Mouse (Mus musculus) adrenal gland, adult (tissue): ENCODE results near the gene Cfap57.
"Not testable (repeated sequence)": the region's sequence is repeated elsewhere in the genome, so short reads cannot be mapped to it uniquely, and the experiment has no call there.

Source experiments
- DNase-seq, 2 experiments: peaks; one replicate each; pipeline ENCODE4 v3.0.0; 2022 to 2023; ENCODE audit warnings: low spot score in 1 of 2; ENCODE audit not compliant: inconsistent age in 2 of 2

The Cfap57 gene

DNA sequence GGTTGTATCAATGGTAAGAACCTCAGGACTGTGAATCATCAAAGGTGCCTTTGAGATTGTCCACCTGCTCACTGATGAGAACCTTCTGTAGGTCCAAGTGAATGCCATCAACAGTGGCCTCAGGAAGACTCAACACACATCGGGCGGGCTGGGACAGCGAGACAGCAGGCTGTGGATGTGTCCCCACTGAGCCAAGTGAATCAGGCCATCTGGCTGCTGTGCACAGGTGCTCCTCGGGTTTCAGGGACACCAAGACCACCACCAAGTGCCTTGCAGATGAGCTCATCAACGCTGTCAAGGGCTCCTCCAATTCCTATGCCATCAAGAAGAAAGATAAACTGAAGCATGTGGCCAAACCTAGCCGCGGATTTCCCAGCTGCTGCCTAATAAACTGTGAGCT, 98.3 kb downstream of the Cfap57 start:
- no peak for DNase-seq

DNA sequence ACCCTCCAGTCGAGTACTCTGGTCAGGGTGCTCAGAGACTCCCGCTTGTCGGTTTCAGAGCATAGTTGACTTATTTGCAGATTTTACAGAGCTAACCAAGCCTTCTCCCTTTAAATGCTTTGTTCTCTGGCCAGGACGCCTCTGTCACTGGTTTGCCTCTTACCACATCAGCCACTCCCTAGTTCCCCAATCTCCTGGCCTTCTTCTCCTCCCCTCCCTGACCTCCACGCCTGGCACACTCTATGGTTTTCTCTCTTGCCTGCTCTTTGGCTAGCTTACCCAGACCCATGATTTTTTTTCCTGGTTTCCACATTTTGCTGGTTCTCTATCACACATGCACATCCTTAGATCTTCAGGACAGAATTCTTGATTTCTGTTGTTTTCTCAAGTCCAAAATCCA, 102.4 kb downstream of the Cfap57 start:
- DNase-seq: no peak

DNA sequence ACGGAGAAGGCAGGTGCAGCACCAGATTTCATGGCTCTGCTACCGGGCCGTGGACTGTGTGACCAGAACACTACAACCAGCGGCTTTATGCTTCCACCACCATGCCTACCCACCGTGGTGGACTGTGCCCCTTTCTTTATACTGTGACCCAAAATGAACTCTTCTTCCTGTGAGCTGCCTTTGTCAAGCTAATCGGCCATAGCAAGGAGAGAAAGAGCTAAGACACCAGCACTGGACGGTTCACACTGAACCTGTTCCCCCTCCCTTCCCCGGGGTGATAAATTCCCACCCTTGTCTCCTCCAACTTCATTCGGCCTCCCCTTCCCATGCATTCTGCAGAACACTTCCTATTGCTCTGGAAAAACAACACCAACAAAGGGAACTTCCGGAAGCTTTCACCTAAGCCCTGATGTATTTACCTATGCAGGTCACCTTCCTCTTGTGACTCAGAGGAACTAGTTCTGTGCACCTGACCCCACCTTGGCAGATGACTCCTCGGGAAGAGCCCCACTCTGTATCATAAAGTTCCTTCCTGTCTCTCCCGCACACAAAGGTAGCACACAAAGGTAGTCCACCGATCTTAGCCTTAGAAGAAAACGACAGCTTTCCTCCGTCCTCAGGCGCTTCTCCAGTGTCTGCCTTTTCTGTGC, 103.0 kb downstream of the Cfap57 start:
- DNase-seq: no peak

DNA sequence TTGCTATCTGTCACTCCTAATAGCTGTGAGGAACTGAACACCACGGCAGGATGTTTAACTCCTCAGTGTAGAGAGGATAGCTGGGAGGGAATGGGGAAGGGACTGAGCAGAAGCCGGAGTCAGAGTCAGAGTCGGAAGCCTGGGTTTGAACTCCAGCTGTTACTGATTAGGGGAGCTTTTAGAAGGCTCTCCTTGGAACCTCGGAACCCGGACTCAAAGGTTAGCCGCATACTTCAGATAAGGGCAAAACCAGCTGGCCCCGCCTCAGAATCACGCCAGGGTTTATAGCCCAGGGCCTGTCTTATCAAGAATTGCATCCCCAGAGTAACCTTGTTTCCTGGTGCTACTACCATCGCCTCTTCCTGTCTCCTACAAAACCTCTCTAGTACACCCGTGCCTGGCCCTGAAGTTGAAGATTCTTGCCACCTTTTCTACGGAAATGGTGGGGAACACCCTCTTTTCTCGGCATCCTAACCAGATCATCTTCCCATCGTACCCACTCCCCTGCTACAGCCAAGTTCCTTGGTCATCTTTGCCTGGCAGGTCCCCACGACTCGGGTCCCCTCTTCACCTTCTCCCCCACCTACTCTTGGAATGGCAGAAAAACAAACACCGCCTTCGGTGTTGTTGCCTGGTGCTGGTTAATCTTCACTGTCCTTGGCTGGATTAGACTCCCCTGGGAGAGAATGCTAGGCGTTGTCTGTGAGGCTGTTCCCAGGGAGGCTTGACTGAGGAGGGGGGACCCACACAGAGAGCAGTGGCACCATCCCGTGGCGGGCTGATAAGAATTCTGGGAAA, 103.7 kb downstream of the Cfap57 start:
- peak; percentile 27 to 34 for DNase-seq

DNA sequence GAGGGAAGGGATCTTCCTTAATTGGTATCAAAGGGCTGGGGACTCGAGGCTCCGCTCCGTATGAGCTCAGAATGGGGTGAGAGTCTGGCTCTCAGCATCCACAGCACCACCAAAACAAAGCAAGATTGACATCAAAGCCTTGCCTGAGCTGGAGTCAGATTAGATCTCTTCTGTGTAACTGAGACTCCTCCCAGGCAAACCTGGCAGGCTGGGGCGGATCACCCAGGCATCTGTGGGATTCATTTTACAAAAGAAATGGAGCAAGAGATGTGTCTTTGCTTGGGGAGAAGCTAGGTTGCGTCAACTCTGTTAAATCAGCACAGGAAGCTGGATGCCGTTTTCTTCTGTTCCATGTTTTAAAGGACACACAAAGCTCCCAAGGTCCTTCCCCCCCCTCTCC, 111.5 kb downstream of the Cfap57 start:
- peak; percentile 17 to 56 for DNase-seq

DNA sequence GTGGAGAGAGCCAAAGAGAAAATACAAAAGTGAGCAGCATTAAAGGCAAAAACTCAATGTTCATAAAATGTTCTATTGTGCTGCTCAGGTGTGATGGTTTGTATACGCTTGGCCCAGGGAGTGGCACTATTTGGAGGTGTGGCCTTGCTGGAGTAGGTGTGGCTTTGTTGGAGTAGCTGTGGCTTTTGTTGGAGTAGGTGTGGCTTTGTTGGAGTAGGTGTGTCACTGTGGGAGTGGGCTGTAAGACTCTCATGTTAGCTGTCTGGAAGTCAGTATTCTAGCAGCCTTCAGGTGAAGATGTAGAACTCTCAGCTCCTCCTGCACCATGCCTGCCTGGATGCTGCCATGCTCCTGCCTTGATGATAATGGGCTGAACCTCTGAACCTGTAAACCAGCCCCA, 113.4 kb downstream of the Cfap57 start:
- not testable (repeated sequence) for DNase-seq

DNA sequence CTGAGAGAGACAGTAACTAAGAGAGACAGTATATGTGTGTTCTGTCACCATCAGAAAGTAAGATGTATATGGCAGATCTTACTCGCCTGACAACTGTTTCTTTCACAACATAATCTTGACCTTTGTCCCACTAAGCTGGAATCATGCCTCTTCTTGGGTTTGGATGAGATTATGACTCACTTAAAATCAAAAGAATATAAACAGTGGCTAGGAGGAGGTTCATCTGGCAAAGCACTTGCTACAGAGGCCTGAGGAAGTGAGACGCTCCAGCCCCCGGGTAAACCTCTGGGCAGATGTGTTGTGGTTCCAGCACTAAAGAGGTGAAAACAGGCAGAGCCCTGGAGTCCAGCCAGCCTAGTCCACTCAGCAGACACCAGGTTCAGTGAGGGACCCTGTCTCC, 115.0 kb downstream of the Cfap57 start:
- DNase-seq: peak in 1 of 2 experiments; percentile 44
